Mouse (Mus musculus) layer of hippocampus, postnatal 25 days (tissue): Measurements from ENCODE around the gene Myo10. TPM values are rescaled to one million over a fixed set of nuclear protein-coding genes. Genes with fewer than 3 reads are reported as not detected.

ENCODE experiments used
- DNase-seq, 2 experiments: peaks; one replicate each; pipeline ENCODE4 v3.0.0; 2022; ENCODE audit warnings: mixed read lengths in 2 of 2, low spot score in 1 of 2; ENCODE audit errors: extremely low spot score in 1 of 2
- total RNA-seq, 2 experiments: library from RNA; stranded (reverse); gene quantifications; 2 replicates each; pipeline ENCODE4 v1.2.3; 2021

Myo10 gene
- total RNA-seq, 2 experiments from 2014 or later, result 49.1 to 55.9 TPM

- DNase-seq, result no peak
These were observed 132.1 kb downstream of the Myo10 start for GRCm38 (mm10) chr15:25754342-25754951.

GRCm38 (mm10) chr15:25755536-25755935 lies 133.2 kb downstream of the Myo10 start:
- DNase-seq, result no peak

GRCm38 (mm10) chr15:25756072-25756471 lies 133.7 kb downstream of the Myo10 start:
- no peak for DNase-seq

- DNase-seq, result no peak
These were observed 135.7 kb downstream of the Myo10 start for GRCm38 (mm10) chr15:25758037-25758436.

GRCm38 (mm10) chr15:25758500-25759086 lies 136.3 kb downstream of the Myo10 start:
- no peak for DNase-seq

- no peak for DNase-seq
These were observed 138.0 kb downstream of the Myo10 start for GRCm38 (mm10) chr15:25760304-25760703.

GRCm38 (mm10) chr15:25761049-25761448 lies 138.7 kb downstream of the Myo10 start:
- no peak for DNase-seq

GRCm38 (mm10) chr15:25761800-25762211 lies 139.5 kb downstream of the Myo10 start:
- DNase-seq, result no peak

GRCm38 (mm10) chr15:25762306-25762705 lies 140.0 kb downstream of the Myo10 start:
- no peak for DNase-seq

- no peak for DNase-seq
These were observed 140.8 kb downstream of the Myo10 start for GRCm38 (mm10) chr15:25763106-25763505.

GRCm38 (mm10) chr15:25764653-25765352 lies 142.5 kb downstream of the Myo10 start:
- no peak for DNase-seq

GRCm38 (mm10) chr15:25767777-25768176 lies 145.5 kb downstream of the Myo10 start:
- no peak for DNase-seq

GRCm38 (mm10) chr15:25769524-25770255 lies 147.4 kb downstream of the Myo10 start:
- no peak for DNase-seq

GRCm38 (mm10) chr15:25771782-25772181 lies 149.5 kb downstream of the Myo10 start:
- DNase-seq, result no peak

GRCm38 (mm10) chr15:25773711-25774513 lies 151.6 kb downstream of the Myo10 start:
- peak; percentile 37 to 60 for DNase-seq

- DNase-seq, result no peak
These were observed 156.6 kb downstream of the Myo10 start for GRCm38 (mm10) chr15:25778937-25779336.

- DNase-seq, result no peak
These were observed 157.3 kb downstream of the Myo10 start for GRCm38 (mm10) chr15:25779522-25780191.

- no peak for DNase-seq
These were observed 158.7 kb downstream of the Myo10 start for GRCm38 (mm10) chr15:25781053-25781452.

- DNase-seq, result no peak
These were observed 163.4 kb downstream of the Myo10 start for GRCm38 (mm10) chr15:25785456-25786390.
